Mouse (Mus musculus): ENCODE measurements at regions not wholly inside any gene's neighbourhood (a gene's known extent, or its start where the extent isn't known, plus 50 kb on each side); places are given as distances from the start of the nearest gene placed in this dataset.
A peak's percentile ranks its signal among the peaks of the same experiment; 100 is the strongest.

- no peak for DNase-seq (ENCODE audit: low spot score in 2 of 2)
These were observed 54.6 kb downstream of the Mex3b start for GRCm38 (mm10) chr7:82921722-82922121.

GRCm38 (mm10) chr7:82923220-82924071, 56.3 kb downstream of the Mex3b start:
- DNase-seq (ENCODE audit: low spot score in 2 of 2): peak; percentile 65 to 80

- no peak for DNase-seq (ENCODE audit: low spot score in 2 of 2)
These were observed 57.0 kb downstream of the Mex3b start for GRCm38 (mm10) chr7:82924092-82924491.

- DNase-seq (ENCODE audit: low spot score in 2 of 2): no peak
These were observed 71.2 kb downstream of the Mex3b start for GRCm38 (mm10) chr7:82938311-82938710.

- no peak for DNase-seq (ENCODE audit: low spot score in 2 of 2)
These were observed 72.4 kb downstream of the Mex3b start for GRCm38 (mm10) chr7:82939536-82939935.

- peak; percentile 5 to 8 for DNase-seq (ENCODE audit: low spot score in 2 of 2)
These were observed 76.2 kb downstream of the Mex3b start for GRCm38 (mm10) chr7:82943376-82943775.

- DNase-seq (ENCODE audit: low spot score in 2 of 2): no peak
These were observed 76.7 kb downstream of the Mex3b start for GRCm38 (mm10) chr7:82943797-82944196.

GRCm38 (mm10) chr7:82949372-82949771, 82.2 kb downstream of the Mex3b start:
- DNase-seq (ENCODE audit: low spot score in 2 of 2): no peak

GRCm38 (mm10) chr7:82957208-82957977, 90.3 kb downstream of the Mex3b start:
- no peak for DNase-seq (ENCODE audit: low spot score in 2 of 2)

GRCm38 (mm10) chr7:82970599-82970998, 103.5 kb downstream of the Mex3b start:
- no peak for DNase-seq (ENCODE audit: low spot score in 2 of 2)

- no peak for DNase-seq (ENCODE audit: low spot score in 2 of 2)
These were observed 104.1 kb downstream of the Mex3b start for GRCm38 (mm10) chr7:82971244-82971643.

GRCm38 (mm10) chr7:82972214-82973006, 105.3 kb downstream of the Mex3b start:
- no peak for DNase-seq (ENCODE audit: low spot score in 2 of 2)

GRCm38 (mm10) chr7:82990708-82991107, 123.6 kb downstream of the Mex3b start:
- DNase-seq (ENCODE audit: low spot score in 2 of 2): no peak

- DNase-seq (ENCODE audit: low spot score in 2 of 2): peak; percentile 39 to 57
These were observed 126.0 kb downstream of the Mex3b start for GRCm38 (mm10) chr7:82993136-82993535.

- no peak for DNase-seq (ENCODE audit: low spot score in 2 of 2)
These were observed 131.7 kb downstream of the Mex3b start for GRCm38 (mm10) chr7:82998848-82999247.

GRCm38 (mm10) chr7:83007540-83007939, 140.4 kb downstream of the Mex3b start:
- no peak for DNase-seq (ENCODE audit: low spot score in 2 of 2)

- DNase-seq (ENCODE audit: low spot score in 2 of 2): no peak
These were observed 145.0 kb downstream of the Mex3b start for GRCm38 (mm10) chr7:83012145-83012544.

- peak in 1 of 2 experiments; percentile 12 for DNase-seq (ENCODE audit: low spot score in 2 of 2)
These were observed 147.9 kb downstream of the Mex3b start for GRCm38 (mm10) chr7:83014725-83015690.

GRCm38 (mm10) chr7:83015756-83016155, 148.6 kb downstream of the Mex3b start:
- no peak for DNase-seq (ENCODE audit: low spot score in 2 of 2)

GRCm38 (mm10) chr7:83016566-83016965, 149.4 kb downstream of the Mex3b start:
- DNase-seq (ENCODE audit: low spot score in 2 of 2): peak; percentile 28 to 44

Data from left cerebral cortex, adult 18-20 months (tissue).